Mouse (Mus musculus): Measurements from ENCODE around the gene Crabp2.

The Crabp2 gene

DNA sequence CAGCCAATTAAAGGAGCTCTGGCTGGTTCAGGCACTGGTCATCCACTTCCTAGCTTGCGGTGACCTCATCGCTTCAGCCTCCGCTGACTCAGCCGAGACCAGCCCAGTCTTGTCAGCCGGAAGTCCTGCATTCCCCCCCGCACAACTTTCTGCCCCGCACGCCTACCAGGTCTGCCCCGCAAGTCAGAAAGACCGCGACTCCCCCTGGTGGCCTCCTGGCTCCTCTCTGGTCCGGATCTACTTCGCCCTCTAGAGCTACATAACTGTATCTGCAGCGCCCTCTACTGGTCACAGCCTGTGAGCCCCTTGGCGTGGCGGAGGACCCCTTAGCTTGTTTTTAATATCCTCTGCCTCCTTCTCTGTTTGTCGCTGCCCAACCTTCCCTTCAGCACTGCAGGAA is 38.4 kb downstream of the Crabp2 start:
- peak; percentile 95 to 98 for DNase-seq

DNA sequence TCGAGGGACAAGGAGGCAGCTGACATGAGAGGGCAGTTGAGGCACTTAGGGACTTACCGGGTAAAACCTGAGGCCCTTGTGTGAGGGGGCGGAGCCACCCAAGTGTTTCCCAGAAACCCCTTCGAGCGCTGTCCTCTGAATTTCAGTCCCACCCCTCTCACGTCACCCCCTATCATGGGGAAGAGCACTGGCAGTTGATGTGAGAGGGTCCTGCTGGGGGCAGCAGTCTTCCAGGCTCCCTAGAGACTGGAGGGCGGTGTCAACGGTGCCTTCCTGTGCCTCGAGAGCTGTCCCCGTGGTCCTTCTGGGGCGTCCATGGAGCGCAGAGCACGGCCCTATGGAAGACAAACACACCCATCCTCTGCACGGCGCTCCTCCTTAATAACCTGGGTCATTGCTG is 39.2 kb downstream of the Crabp2 start:
- DNase-seq = peak; percentile 53 to 65

DNA sequence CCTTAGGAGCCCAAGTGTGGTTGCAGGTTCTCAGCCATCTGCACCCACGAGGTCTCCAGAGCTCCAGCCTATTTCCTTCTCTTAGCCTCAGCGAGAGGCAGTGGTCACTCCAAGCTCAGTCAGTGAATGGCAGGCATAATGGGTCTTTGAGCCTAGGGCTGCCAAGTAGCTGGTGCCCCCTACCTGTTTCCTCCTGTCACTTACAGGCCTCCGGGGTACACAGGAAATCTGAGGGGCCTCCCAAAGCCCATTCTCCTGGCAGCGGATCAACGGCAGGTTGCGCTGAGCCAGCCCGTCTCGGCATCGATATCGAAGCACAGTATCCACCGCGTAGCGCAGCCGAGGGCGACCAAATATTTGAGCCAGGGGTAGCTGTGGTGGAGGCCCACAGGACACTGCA is 39.6 kb downstream of the Crabp2 start:
- DNase-seq = no peak

DNA sequence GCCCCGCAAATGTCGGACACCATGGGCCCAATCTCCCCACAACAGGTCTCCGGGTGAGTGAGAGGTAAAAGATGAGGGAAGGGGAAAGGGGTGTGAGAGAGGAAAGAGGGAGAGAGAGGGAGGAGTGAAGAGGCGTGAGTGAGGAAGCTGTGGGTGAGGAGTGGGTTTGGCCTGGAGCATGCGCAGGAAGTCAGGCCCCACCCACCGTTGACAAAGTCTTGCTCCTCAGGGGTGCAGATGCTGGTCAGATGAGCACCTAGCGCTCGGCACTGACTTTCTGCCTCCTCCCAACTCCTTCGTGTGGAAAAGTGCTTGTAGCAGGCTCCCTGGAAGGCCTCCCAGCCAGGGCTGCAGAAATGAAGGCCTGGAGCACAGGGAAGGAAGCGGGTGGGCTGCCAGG is 41.5 kb downstream of the Crabp2 start:
- DNase-seq = no peak

DNA sequence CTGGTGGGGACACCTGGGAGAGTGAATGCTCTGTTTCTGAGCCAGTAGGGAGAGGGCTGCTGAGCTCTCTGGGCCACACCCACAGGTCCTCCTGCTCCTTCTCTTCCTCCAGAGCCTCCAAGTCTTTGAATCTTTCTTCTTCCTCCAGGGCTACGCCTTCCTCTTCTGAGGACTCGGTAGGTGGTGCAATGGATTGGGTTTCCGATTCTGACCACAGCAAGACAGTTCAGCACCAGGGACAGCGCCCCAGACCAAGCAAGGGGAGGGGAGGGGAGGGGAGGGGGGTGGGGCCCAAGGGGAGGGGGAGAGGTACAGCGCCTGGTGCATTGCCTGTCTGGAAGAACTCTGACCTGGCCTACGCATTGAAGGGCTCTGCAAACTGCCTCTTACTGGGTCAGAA is 45.0 kb downstream of the Crabp2 start:
- DNase-seq = peak in 1 of 2 experiments; percentile 65

- DNase-seq = peak in 1 of 2 experiments; percentile 78
Observed at GRCm38 (mm10) chr3:87995331-87995730, 46.9 kb downstream of the Crabp2 start.

DNA sequence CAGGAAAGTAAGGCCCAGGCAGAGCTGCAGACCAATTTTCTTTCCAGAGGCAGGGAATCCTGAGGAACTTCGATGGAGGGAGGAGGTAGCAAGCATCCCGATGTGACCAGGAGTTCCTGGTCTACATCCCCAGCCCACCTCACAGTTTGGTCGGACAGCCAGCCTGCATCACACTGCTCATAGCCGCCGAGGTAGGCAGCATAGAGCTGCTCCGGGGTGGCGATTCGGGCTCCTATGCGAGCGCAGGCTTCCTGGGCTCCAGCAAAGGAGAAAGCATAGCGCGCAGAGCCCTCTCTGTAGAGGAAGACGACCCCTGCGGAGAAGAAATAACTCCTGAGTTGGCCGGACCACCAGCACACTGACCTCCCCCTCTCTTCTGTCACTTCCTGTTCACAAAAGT is 47.9 kb downstream of the Crabp2 start:
- DNase-seq = no peak

- DNase-seq = peak; percentile 52 to 61
Observed at GRCm38 (mm10) chr3:87996971-87997614, 48.6 kb downstream of the Crabp2 start.

GRCm38 (mm10) chr3:87998747-87999146 is 50.3 kb downstream of the Crabp2 start:
- no peak for DNase-seq

DNA sequence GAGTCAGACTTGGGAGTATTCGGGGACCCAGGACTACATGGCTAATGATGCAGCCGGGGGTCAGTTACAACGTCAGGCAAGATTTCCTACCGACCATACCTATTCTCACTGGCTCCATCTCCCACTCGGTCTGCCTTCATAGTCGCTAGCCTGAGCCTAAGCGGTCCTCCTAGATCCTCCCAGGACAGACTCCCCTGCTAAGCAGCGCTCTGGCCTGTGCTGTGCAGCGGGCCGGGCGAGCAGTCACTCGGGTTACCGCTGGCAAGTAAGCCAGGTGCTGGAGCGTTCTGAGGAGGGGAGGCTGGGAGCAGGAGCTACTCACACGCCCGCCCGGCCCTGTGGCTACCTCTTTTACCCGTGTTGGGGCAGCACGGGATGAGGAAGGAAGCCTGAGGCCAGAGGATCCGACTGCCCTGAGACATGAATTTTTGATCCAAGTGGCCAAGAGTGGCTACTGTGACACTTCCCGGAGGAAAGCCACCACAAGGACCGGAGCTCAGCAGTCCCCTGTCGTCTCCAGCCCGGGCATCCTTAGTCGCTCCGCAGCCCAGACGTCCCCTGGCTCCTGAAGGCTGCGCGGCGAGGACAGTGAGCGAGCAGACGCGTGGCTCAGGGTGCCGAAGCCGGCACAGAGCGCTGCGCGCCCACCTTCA is 50.9 kb downstream of the Crabp2 start:
- no peak for DNase-seq

GRCm38 (mm10) chr3:88000181-88000580 is 51.7 kb downstream of the Crabp2 start, which contains the start of gene Bcan:
Gene Bcan, minus strand, starts transcription at chr3:88000230.
- no peak for DNase-seq

- DNase-seq = no peak
Observed at GRCm38 (mm10) chr3:88000816-88001595, 52.5 kb downstream of the Crabp2 start.

DNA sequence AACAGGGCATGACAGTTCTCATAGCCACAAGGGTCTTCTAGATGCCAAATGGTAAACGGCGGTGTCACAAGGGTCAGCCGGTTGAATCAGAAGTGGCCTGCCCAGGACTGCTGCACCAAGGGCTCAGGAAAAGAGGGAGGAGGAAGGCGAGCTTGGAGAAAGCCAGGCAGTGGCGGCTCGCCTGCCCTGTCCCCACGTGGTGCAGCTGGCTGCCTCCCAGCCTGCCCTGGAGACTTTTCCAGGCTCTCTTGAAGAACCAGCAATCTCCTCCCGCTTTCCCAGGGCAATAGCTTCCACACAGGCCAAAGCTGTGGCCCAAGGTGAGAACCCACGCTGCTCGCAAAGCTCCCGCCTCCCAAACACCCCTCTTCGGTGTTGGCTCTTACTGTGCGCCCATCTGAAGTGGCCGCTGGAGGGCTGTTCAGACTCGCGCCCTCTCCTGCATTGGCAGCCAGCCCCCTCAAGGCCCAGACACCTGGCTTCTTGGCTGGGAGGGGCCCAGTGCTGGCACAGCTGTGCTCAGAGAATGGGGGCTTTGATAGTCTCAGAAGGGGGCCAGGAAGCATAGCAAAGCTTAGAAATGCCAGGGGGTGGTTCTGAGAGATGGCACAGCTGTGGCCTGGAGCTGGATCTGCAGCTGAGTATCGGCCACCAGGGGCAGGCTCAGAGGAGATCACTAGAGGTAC is 54.0 kb downstream of the Crabp2 start:
- peak; percentile 41 to 77 for DNase-seq

Measured in lung, postnatal 4 days (tissue).